Mouse (Mus musculus): ENCODE results near the gene Cadm1. TPM values are rescaled to one million over a fixed set of nuclear protein-coding genes. Genes with fewer than 3 reads are reported as not detected.

Cadm1 gene
- total and polyA plus RNA-seq, 3 experiments: 0.14 to 0.31 TPM; not detected in 1

DNA sequence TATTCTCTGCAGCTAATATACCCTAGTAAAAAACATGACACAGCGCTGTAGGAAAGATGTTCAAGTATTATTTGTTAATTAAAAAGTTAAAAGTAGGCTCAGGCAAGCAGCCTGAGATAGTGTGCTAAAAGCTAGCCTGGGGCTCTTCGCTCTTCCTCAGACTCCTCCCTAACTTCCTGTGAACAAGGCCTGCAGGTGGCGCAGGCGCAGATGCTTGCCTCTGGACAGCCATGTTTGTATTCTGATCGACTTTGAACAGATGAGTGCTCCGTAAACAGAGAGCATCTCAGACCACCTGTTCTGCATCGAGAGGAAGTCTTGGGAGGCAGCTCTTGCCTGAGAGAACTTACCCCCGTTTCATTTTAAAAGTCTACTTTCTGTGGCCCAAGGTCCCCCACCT lies 361.7 kb downstream of the Cadm1 start:
- Histone ChIP-seq H3K27me3 (ENCODE audit: control insufficient read depth in 1 of 2, insufficient read depth in 2 of 2, low read length in 2 of 2) (no peaks in the 10 kb centered on the region), H3K9me3 (replicated peaks; ENCODE audit: insufficient read depth, low read length) (no peaks in the 10 kb centered on the region), H3K36me3 (ENCODE audit: control insufficient read depth in 1 of 2, insufficient read depth in 2 of 2, low read length in 2 of 2) (no peaks in the 10 kb centered on the region), H3K9ac (ENCODE audit: control insufficient read depth, low read depth, low read length, poor library complexity, severe bottlenecking) (no peak overlapping the region), H3K27ac (ENCODE audit: control insufficient read depth, low read depth, low read length) (no peak overlapping the region), H3K4me3 (ENCODE audit: control insufficient read depth in 1 of 2, insufficient read depth in 1 of 2, low read depth in 2 of 2, low read length in 2 of 2) (no peak overlapping the region), H3K79me2 (ENCODE audit: control insufficient read depth, insufficient read depth, low read length, poor library complexity) (no peaks in the 10 kb centered on the region), H3K4me1 (ENCODE audit: control insufficient read depth in 1 of 2, insufficient read depth in 2 of 2, low read length in 2 of 2) (no peaks in the 10 kb centered on the region)
- DNase-seq (ENCODE audit: low read depth, low spot score): no peak
- no peak for TF ChIP-seq POLR2AphosphoS2 (IDR thresholded peaks at IDR 0.05; ENCODE audit: low read length)
- no peak for TF ChIP-seq SIN3A (IDR thresholded peaks at IDR 0.05; ENCODE audit: low read length)
- no peak for TF ChIP-seq NELFE (IDR thresholded peaks at IDR 0.05; ENCODE audit: low read depth, low read length)
- TF ChIP-seq ZMIZ1 (IDR thresholded peaks at IDR 0.05; ENCODE audit: low read depth, low read length): no peak
- no peak for TF ChIP-seq USF2 (IDR thresholded peaks at IDR 0.05; ENCODE audit: borderline replicate concordance in 1 of 2, insufficient read depth in 1 of 2, low read depth in 1 of 2, low read length in 2 of 2)
- TF ChIP-seq SMC3 (IDR thresholded peaks at IDR 0.05; ENCODE audit: low read depth, low read length): no peak
- no peak for TF ChIP-seq MAFK (IDR thresholded peaks at IDR 0.05; ENCODE audit: borderline replicate concordance, low read depth, low read length)
- no peak for TF ChIP-seq POLR2A (IDR thresholded peaks at IDR 0.05; ENCODE audit: control insufficient read depth in 1 of 2, insufficient read depth in 1 of 2, low read depth in 1 of 2, low read length in 2 of 2, poor library complexity in 1 of 2)
- no peak for TF ChIP-seq RAD21 (IDR thresholded peaks at IDR 0.05; ENCODE audit: low read depth, low read length)
- TF ChIP-seq ZC3H11A (IDR thresholded peaks at IDR 0.05; ENCODE audit: low read depth, low read length): no peak
- TF ChIP-seq HCFC1 (IDR thresholded peaks at IDR 0.05; ENCODE audit: low read depth, low read length): no peak

DNA sequence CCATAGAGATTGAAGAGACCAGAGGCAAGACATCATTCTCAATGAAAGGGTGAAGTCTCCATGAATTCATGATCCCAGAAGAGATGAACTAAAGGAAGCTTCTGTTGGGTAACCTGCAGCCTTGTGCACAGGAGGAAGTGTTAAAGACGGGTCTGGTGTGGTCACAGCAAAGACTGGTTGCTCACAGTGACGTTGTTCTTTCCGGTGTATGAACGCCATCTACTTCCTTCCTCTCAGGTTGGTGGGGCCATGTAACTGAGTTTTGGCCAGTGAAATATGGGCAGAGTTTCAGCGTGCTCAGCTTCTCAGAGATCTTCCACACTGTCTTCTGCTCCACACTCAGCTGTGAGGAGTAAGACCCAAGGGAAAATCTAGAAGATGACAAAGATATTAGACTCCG lies 363.0 kb downstream of the Cadm1 start:
- H3K9me3 ChIP-seq (replicated peaks; ENCODE audit: insufficient read depth, low read length): no peaks in the 10 kb centered on the region
- no peaks in the 10 kb centered on the region for H3K4me1 ChIP-seq (ENCODE audit: control insufficient read depth in 1 of 2, insufficient read depth in 2 of 2, low read length in 2 of 2)
- no peak for DNase-seq (ENCODE audit: low read depth, low spot score)
- no peaks in the 10 kb centered on the region for H3K79me2 ChIP-seq (ENCODE audit: control insufficient read depth, insufficient read depth, low read length, poor library complexity)
- no peaks in the 10 kb centered on the region for H3K27me3 ChIP-seq (ENCODE audit: control insufficient read depth in 1 of 2, insufficient read depth in 2 of 2, low read length in 2 of 2)
- no peak for TF ChIP-seq ZKSCAN1 (IDR thresholded peaks at IDR 0.05; ENCODE audit: low read depth, low read length)
- no peak for TF ChIP-seq ZMIZ1 (IDR thresholded peaks at IDR 0.05; ENCODE audit: low read depth, low read length)
- TF ChIP-seq TBP (IDR thresholded peaks at IDR 0.05; ENCODE audit: low read depth, low read length): no peak
- no peak for TF ChIP-seq CHD2 (IDR thresholded peaks at IDR 0.05; ENCODE audit: low read length)
- no peak for TF ChIP-seq RCOR1 (IDR thresholded peaks at IDR 0.05; ENCODE audit: low read depth, low read length)
- no peak for TF ChIP-seq GATA1 (IDR thresholded peaks at IDR 0.05; ENCODE audit: low read depth, low read length)
- no peak for TF ChIP-seq MAX (IDR thresholded peaks at IDR 0.05; ENCODE audit: low read length)
- no peak for TF ChIP-seq SMC3 (IDR thresholded peaks at IDR 0.05; ENCODE audit: low read depth, low read length)
- no peak for TF ChIP-seq POLR2A (IDR thresholded peaks at IDR 0.05; ENCODE audit: control insufficient read depth in 1 of 2, insufficient read depth in 1 of 2, low read depth in 1 of 2, low read length in 2 of 2, poor library complexity in 1 of 2)
- TF ChIP-seq ELF1 (IDR thresholded peaks at IDR 0.05; ENCODE audit: low read depth, low read length): no peak
- TF ChIP-seq RAD21 (IDR thresholded peaks at IDR 0.05; ENCODE audit: low read depth, low read length): no peak
- TF ChIP-seq EP300 (IDR thresholded peaks at IDR 0.05; ENCODE audit: low read depth in 1 of 2, low read length in 2 of 2): no peak
- TF ChIP-seq NRF1 (IDR thresholded peaks at IDR 0.05; ENCODE audit: insufficient read depth, low read depth, low read length, poor library complexity, severe bottlenecking): no peak
- no peak overlapping the region for H3K27ac ChIP-seq (ENCODE audit: control insufficient read depth, low read depth, low read length)
- H3K9ac ChIP-seq (ENCODE audit: control insufficient read depth, low read depth, low read length, poor library complexity, severe bottlenecking): no peak overlapping the region
- no peak overlapping the region for H3K4me3 ChIP-seq (ENCODE audit: control insufficient read depth in 1 of 2, insufficient read depth in 1 of 2, low read depth in 2 of 2, low read length in 2 of 2)
- H3K36me3 ChIP-seq (ENCODE audit: control insufficient read depth in 1 of 2, insufficient read depth in 2 of 2, low read length in 2 of 2): no peaks in the 10 kb centered on the region
